Mouse (Mus musculus): ENCODE results near the gene Lclat1. TPM values are rescaled to one million over a fixed set of nuclear protein-coding genes. Genes with fewer than 3 reads are reported as not detected.
"Not testable (repeated sequence)": the region's sequence is repeated elsewhere in the genome, so short reads cannot be mapped to it uniquely, and the experiment has no call there.

The Lclat1 gene
- polyA plus RNA-seq, 1 experiment from 2014 or later, result 9.2 TPM

DNA sequence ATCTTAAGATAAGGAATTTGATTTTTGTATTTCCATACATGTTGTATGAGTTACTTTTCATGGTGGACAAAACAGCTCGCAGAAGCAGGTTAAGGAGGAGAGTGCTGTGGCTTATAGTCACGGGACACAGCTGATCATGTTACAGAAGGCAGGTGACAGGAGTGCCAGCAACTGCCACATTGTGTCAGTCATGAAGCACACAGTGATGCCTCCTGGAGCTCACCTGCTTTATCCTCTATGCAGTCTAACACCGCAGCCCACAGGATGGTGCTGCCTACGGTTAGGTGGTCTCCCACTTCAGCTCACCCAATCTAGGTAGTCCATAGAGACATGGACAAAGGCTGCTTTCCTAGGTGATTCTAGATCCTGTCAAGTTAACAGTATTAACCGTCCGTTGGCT is 11.4 kb downstream of the Lclat1 start:
- no peak overlapping the region for H3K4me2 ChIP-seq
- H3K27me3 ChIP-seq, result no peaks in the 10 kb centered on the region
- no peak overlapping the region for H3K9ac ChIP-seq
- no peaks in the 10 kb centered on the region for H3K9me3 ChIP-seq
- ATAC-seq (ENCODE audit: insufficient number of reproducible peaks, low FRiP score, low TSS enrichment, low read depth), result no peak
- H3K4me3 ChIP-seq, result no peak overlapping the region
- 79% methylated on average over 6 of the region's 6 CpGs for WGBS
- H3K36me3 ChIP-seq, result no peaks in the 10 kb centered on the region
- H3K27ac ChIP-seq, result no peak overlapping the region
- H3K4me1 ChIP-seq, result no peaks in the 10 kb centered on the region

DNA sequence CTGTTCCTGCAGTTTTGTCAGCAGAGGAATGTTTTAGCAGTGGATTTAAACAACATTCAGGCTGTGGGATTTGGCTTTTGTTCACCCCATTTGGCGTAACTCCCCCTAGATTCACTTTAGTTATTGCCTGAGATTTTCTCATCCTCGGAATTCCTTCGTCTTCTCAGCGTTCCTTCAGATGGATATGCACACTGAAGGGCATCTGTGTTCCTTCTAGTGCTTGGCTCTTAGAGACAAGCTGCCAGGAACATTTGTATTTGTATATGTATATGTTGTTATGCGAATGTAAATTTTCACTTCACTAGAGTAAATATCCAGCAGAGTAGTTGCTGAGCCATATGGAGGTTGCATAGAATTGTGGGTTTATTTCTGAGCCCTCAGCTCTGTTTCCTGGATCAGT is 12.8 kb downstream of the Lclat1 start:
- WGBS, result 60% methylated on average over 5 of the region's 5 CpGs
- no peaks in the 10 kb centered on the region for H3K9me3 ChIP-seq
- no peaks in the 10 kb centered on the region for H3K27me3 ChIP-seq
- H3K36me3 ChIP-seq, result no peaks in the 10 kb centered on the region
- no peak for ATAC-seq (ENCODE audit: insufficient number of reproducible peaks, low FRiP score, low TSS enrichment, low read depth)
- no peak overlapping the region for H3K27ac ChIP-seq
- no peaks in the 10 kb centered on the region for H3K4me1 ChIP-seq
- H3K9ac ChIP-seq, result no peak overlapping the region
- H3K4me2 ChIP-seq, result no peak overlapping the region
- no peak overlapping the region for H3K4me3 ChIP-seq

DNA sequence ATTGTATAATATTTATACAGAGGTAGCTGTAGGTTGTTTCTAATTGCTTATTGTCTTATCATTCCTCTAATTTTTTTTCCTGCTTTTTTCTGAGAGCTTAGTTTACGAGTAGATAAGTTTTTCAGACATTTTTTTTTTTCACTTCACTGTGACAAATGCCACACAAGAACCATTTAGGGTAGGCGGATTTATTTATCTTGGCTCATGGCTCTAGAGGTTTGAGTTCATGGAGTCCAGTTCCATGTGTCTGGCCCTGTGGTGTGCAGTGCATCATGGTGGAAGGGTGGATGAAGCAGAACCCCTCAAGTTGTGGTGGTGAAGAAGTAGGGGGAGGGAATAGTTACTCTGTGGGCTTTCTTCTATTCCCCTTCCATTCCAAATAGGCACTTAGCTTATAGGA is 13.9 kb downstream of the Lclat1 start:
- Histone ChIP-seq H3K4me3 (no peak overlapping the region), H3K36me3 (no peaks in the 10 kb centered on the region), H3K4me1 (peaks cover 5% of the 10 kb centered on the region; the same call in 1 of the 2 replicates), H3K9me3 (no peaks in the 10 kb centered on the region), H3K4me2 (no peak overlapping the region), H3K27ac (no peak overlapping the region), H3K9ac (no peak overlapping the region), H3K27me3 (no peaks in the 10 kb centered on the region)
- no peak for ATAC-seq (ENCODE audit: insufficient number of reproducible peaks, low FRiP score, low TSS enrichment, low read depth)
- 86% methylated on average over 2 of the region's 2 CpGs for WGBS

DNA sequence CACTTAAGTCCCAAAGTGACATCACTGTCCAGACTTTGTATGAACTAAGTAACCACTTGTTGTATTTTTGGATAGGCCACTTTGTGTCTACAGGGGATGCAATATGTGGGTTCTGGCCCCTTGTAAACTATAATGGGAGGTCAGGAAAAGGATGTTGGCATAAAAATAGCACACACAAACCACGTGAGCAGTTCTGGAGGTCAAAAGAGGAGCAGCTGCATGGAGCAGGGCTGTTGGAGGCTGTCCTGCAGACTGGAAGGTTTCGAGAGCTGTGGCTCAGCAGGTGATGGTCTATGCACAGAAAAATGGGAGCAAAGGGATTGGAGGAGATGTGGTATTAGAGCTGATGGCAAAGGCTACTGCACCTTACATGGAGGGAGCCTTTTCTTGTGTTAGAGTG is 18.6 kb downstream of the Lclat1 start:
- 49% methylated on average over 2 of the region's 2 CpGs for WGBS
- Histone ChIP-seq H3K4me3 (no peak overlapping the region), H3K27ac (no peak overlapping the region), H3K27me3 (no peaks in the 10 kb centered on the region), H3K36me3 (no peaks in the 10 kb centered on the region), H3K4me2 (no peak overlapping the region), H3K4me1 (peaks cover 7% of the 10 kb centered on the region; the same call in 1 of the 2 replicates), H3K9ac (no peak overlapping the region), H3K9me3 (no peaks in the 10 kb centered on the region)
- ATAC-seq (ENCODE audit: insufficient number of reproducible peaks, low FRiP score, low TSS enrichment, low read depth), result no peak

DNA sequence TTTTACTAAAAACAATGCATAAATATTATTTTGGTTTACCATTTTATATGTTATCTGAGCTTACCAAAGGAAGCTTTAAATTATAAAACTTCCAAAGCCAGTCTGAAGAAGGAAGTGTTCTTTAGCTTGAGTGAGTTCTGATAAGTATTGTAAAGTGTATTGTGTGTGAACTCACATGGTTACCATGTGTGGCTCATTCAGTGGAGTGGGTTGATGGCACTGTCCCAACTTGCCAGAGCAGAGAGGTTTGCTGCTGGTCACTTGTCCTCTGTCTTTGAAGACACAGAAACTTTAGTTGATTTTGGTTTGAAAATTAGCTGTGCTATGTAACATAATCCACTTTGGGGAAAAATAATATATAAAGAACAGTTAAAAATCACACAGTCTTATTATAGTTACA is 19.1 kb downstream of the Lclat1 start:
- Histone ChIP-seq H3K27me3 (no peaks in the 10 kb centered on the region), H3K4me1 (peaks cover 7% of the 10 kb centered on the region; the same call in 1 of the 2 replicates), H3K9ac (no peak overlapping the region), H3K9me3 (no peaks in the 10 kb centered on the region), H3K27ac (no peak overlapping the region), H3K4me2 (no peak overlapping the region), H3K4me3 (no peak overlapping the region), H3K36me3 (no peaks in the 10 kb centered on the region)
- ATAC-seq (ENCODE audit: insufficient number of reproducible peaks, low FRiP score, low TSS enrichment, low read depth), result no peak

DNA sequence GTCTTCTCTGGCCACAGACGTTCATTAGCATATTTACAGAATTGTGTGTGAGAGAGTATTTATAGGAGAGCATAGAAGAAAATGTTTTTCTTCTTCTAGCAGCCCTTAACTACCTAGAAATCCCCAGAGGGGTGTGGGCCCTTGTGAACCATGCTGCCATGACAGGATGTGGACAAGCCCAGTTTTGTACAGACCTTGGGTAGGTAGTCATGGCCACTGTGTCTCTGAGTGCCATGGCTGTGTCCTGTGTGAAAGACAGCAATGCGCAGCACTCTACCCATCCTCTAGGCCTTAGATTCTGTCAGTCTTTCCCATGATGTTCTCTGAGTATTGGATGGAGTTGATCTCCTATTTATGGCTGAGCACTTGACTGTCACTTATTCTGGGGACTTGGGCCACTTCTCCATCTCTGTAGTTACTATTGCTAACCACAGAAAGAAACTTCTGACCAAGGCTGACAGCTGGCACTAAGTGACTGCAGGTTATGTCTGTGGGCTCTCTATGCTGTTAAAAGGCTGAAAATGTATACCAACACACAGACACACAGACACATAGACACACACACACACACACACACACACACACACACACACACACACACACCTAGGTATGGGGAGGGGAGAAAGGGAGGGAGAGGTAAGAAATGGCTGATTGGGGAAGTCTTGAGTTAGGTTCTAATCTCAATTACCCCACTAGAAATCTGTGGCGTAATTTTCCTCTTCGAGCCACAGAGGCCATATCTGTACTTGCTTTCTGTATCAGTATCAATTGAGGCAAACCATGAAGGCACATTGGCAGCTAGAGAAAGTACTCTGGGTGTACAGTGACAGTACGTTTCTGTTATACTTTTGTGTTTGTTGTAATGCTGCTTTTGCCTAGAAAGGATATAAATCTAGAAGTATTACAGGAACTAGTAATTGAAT is 29.0 kb downstream of the Lclat1 start:
- Histone ChIP-seq H3K36me3 (no peaks in the 10 kb centered on the region), H3K27me3 (no peaks in the 10 kb centered on the region), H3K4me1 (peaks cover 3% of the 10 kb centered on the region; the same call in 1 of the 2 replicates), H3K27ac (no peak overlapping the region), H3K9ac (no peak overlapping the region), H3K4me2 (no peak overlapping the region), H3K9me3 (no peaks in the 10 kb centered on the region), H3K4me3 (no peak overlapping the region)
- WGBS, result 89% methylated on average over 5 of the region's 5 CpGs
- ATAC-seq (ENCODE audit: insufficient number of reproducible peaks, low FRiP score, low TSS enrichment, low read depth), result no peak

DNA sequence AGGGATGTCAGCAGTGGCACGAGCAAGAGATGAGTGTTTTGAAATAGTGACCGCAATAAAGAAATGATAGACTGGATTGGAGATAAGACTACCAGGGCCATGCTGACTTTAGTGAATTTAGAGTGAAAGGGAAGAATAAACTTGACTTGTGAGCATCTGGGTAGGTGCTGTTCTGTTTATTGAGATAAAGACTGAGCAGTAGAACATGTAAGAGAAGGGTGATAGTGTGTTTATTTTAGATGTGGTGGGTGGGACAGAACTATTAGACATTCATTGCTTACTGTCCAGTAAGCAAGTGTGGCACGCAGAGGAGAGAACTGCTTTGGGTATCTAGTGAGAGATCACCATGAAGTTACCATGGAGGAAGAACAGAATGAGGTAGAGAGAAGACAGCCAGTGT is 30.4 kb downstream of the Lclat1 start:
- H3K27ac ChIP-seq, result no peak overlapping the region
- 95% methylated on average over 3 of the region's 3 CpGs for WGBS
- no peak overlapping the region for H3K9ac ChIP-seq
- no peak overlapping the region for H3K4me2 ChIP-seq
- no peak for ATAC-seq (ENCODE audit: insufficient number of reproducible peaks, low FRiP score, low TSS enrichment, low read depth)
- no peaks in the 10 kb centered on the region for H3K36me3 ChIP-seq
- H3K4me1 ChIP-seq, result no peaks in the 10 kb centered on the region
- H3K27me3 ChIP-seq, result no peaks in the 10 kb centered on the region
- no peaks in the 10 kb centered on the region for H3K9me3 ChIP-seq
- H3K4me3 ChIP-seq, result no peak overlapping the region

DNA sequence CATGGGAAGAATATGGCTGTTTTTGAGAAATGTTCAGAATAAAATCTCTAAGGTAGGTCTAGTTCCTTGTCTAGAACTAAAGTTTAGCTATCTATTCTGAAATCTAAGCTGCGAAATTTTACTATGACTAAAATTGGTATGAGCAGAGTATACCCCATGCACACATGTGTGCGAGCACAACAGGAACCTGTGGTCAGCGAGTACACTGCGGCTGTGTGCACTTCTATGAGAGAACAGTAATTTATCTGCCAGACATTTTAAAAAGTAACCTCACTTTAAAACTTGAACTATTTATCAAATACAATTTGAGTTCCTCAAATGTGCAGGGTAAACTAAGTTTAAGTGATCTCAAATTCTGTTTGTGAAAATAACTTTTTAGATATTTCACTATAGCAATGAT is 34.2 kb downstream of the Lclat1 start:
- Histone ChIP-seq H3K9me3 (no peaks in the 10 kb centered on the region), H3K4me3 (no peak overlapping the region), H3K27ac (no peak overlapping the region), H3K4me1 (no peaks in the 10 kb centered on the region), H3K9ac (no peak overlapping the region), H3K27me3 (no peaks in the 10 kb centered on the region), H3K4me2 (no peak overlapping the region), H3K36me3 (no peaks in the 10 kb centered on the region)
- ATAC-seq (ENCODE audit: insufficient number of reproducible peaks, low FRiP score, low TSS enrichment, low read depth), result no peak
- WGBS, result 83% methylated on average over 4 of the region's 4 CpGs

DNA sequence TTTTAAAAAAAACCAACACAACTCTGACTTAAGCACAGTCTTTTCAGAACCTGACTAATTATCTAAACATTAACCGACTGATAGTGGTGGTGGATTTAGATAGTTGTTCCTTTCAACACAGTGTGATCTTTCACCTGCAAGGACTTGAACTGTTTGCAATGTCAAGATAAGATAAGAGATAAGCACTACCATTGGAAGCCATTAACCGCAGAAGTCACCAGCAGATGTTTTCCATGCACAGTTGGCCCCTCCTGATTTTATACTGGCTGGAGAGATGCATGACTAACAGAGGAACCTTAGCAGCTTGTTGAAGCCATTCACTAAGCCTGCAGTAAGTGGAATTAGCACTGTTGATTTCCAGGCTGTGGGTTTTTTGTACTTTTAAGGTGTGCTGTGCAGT is 34.7 kb downstream of the Lclat1 start:
- no peak for ATAC-seq (ENCODE audit: insufficient number of reproducible peaks, low FRiP score, low TSS enrichment, low read depth)
- Histone ChIP-seq H3K4me2 (no peak overlapping the region), H3K4me3 (no peak overlapping the region), H3K27ac (no peak overlapping the region), H3K9ac (no peak overlapping the region), H3K36me3 (no peaks in the 10 kb centered on the region), H3K9me3 (no peaks in the 10 kb centered on the region), H3K27me3 (no peaks in the 10 kb centered on the region), H3K4me1 (no peaks in the 10 kb centered on the region)
- WGBS, result 58% methylated on average over 2 of the region's 2 CpGs

DNA sequence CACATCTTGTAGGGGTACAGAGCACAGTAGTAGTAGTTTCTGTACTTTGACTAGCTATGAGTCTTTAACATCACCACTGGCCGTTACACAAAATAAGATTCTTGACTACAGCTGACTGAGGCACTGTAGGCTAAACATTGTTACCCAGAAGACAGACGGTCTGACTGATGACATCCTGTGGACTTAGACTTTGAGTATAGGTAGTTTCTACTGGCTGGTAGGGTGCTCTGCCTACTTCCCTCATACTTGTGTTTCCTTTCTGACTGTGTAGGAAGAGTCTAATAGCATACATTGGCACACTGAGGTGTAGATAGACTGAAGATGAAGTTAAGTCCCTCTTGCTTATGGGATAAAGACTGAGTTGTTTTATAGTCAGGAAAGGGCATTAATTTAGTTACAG is 37.6 kb downstream of the Lclat1 start:
- Histone ChIP-seq H3K9ac (no peak overlapping the region), H3K4me1 (no peaks in the 10 kb centered on the region), H3K27ac (no peak overlapping the region), H3K36me3 (no peaks in the 10 kb centered on the region), H3K9me3 (no peaks in the 10 kb centered on the region), H3K27me3 (no peaks in the 10 kb centered on the region), H3K4me3 (no peak overlapping the region), H3K4me2 (no peak overlapping the region)
- 86% methylated on average over 2 of the region's 2 CpGs for WGBS
- ATAC-seq (ENCODE audit: insufficient number of reproducible peaks, low FRiP score, low TSS enrichment, low read depth), result no peak

DNA sequence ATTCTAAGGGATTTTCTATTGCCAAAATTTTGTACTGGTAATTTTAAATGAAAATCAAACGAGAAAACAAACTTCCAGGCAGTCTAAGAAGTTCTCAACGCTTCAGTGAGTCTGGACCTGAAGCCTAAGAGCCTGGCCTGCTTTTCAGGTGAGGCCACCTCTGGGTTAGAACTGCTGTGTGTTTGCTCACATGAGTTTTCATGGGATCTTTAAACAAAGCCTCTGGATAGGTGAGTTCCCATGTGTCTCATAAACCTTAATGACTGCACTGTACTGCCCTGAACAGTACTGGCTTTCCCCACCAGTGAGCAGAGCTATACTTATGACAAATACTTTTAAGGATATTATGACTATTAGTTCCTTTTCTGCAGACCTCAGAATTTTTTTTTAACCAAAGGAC is 40.8 kb downstream of the Lclat1 start:
- no peaks in the 10 kb centered on the region for H3K9me3 ChIP-seq
- H3K4me2 ChIP-seq, result no peak overlapping the region
- no peaks in the 10 kb centered on the region for H3K27me3 ChIP-seq
- H3K9ac ChIP-seq, result no peak overlapping the region
- no peak for ATAC-seq (ENCODE audit: insufficient number of reproducible peaks, low FRiP score, low TSS enrichment, low read depth)
- WGBS, result 47% methylated on average over 2 of the region's 2 CpGs
- H3K27ac ChIP-seq, result no peak overlapping the region
- H3K4me3 ChIP-seq, result no peak overlapping the region
- H3K36me3 ChIP-seq, result no peaks in the 10 kb centered on the region
- H3K4me1 ChIP-seq, result no peaks in the 10 kb centered on the region

DNA sequence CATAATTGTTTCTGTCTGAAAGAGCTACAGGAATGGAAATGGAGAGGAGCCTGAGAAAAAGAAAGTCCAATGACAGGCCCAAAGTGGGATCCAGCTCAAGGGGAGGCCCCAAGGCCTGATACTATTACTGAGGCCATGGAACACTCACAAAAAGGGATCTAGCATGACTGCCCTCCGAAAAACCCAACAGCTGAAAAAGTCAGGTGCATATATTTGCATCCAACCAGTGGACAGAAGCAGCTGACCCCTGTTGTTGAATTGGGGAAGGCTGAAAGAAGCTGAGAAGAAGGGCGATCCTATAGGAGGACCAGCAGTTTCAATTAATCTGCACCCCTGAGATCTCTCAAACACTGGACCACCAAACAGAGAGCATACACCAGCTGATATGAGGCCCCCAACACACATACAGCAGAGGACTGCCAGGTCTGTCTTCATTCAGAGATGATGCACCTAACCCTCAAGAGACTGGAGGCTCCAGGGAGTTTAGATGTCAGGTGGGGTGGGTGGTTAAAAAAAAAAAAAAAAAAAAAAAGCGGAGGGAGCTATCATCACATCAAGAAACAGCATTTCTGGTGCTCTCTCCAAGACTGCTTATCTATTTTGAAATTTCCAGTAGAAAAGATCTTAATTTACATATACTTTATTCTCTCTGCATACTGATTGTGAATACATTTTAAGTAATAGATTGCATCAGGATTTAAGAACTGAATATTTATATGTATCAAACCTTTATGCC is 45.2 kb downstream of the Lclat1 start:
- not testable (repeated sequence) for ATAC-seq (ENCODE audit: insufficient number of reproducible peaks, low FRiP score, low TSS enrichment, low read depth); H3K4me2 ChIP-seq; H3K4me3 ChIP-seq; H3K27ac ChIP-seq; H3K27me3 ChIP-seq; H3K36me3 ChIP-seq; H3K4me1 ChIP-seq; H3K9me3 ChIP-seq; H3K9ac ChIP-seq
- WGBS, result 83% methylated on average over 3 of the region's 3 CpGs

Data from limb, embryonic 15.5 days (tissue).